Mouse (Mus musculus): ENCODE results near the gene Tmem170b. TPM values are rescaled to one million over a fixed set of nuclear protein-coding genes. Genes with fewer than 3 reads are reported as not detected.

The Tmem170b gene
- polyA plus RNA-seq, 1 experiment from 2014 or later, result 6.3 TPM

DNA sequence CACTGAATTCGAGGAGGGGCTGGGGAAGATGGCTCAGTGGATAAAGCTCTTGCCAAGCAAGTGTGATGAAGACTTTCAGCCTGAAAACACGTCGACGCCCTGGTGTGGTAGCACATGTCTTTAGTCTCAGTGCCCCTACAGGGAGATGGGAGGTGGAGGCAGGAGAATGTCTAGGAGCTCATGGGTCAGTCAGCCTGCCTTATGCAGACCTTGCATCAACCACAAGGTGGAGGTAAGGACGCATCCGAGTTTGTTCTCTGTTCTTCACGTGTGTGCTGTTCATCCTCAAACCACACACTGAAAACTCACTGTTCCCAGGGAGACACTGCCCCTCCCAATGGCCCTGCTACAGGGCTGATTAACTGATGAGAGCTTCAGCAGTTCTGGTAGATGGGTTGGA, 45.0 kb downstream of the Tmem170b start:
- no peak for ATAC-seq (ENCODE audit: low read depth)

DNA sequence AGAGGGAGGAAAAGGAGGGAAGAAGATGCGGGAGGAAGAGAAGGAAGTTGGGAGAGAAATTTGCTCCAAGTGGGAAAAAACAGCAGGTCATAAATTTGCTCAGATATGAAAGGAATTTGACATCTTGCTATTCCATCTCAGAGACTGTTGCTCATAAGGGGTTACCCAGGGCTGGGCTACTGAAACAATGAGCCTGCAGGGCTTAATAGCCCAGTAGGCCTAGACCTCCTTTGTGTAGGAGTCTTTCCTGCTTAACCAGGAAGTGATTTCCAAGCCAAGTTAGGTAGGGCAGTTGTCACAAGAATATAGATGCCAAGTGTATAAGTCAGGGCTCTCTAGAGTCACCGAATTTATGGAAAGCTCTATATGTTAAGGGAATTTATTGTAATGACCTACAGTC, 48.1 kb downstream of the Tmem170b start:
- no peak for ATAC-seq (ENCODE audit: low read depth)
- Histone ChIP-seq H3K9me3 (replicated peaks; ENCODE audit: control insufficient read depth, low read length) (no peaks in the 10 kb centered on the region), H3K9ac (ENCODE audit: low read depth, low read length) (no peak overlapping the region), H3K4me3 (ENCODE audit: low read depth, low read length) (no peak overlapping the region), H3K4me2 (ENCODE audit: low read depth, low read length) (no peak overlapping the region), H3K27ac (ENCODE audit: low read length) (no peak overlapping the region), H3K4me1 (ENCODE audit: control insufficient read depth, low read depth, low read length) (no peaks in the 10 kb centered on the region), H3K27me3 (ENCODE audit: control insufficient read depth, insufficient read depth, low read depth, low read length) (no peaks in the 10 kb centered on the region), H3K36me3 (ENCODE audit: control insufficient read depth, insufficient read depth) (no peaks in the 10 kb centered on the region)
- WGBS (ENCODE audit: insufficient replicate concordance), result 58% methylated on average over 2 of the region's 2 CpGs

More for the DNA sequence above, 45.0 kb downstream of the Tmem170b start:
- 57% methylated on average over 7 of the region's 7 CpGs for WGBS (ENCODE audit: insufficient replicate concordance)
- H3K27ac ChIP-seq (ENCODE audit: low read length), result no peak overlapping the region
- no peaks in the 10 kb centered on the region for H3K27me3 ChIP-seq (ENCODE audit: control insufficient read depth, insufficient read depth, low read depth, low read length)
- no peak overlapping the region for H3K4me2 ChIP-seq (ENCODE audit: low read depth, low read length)
- no peaks in the 10 kb centered on the region for H3K36me3 ChIP-seq (ENCODE audit: control insufficient read depth, insufficient read depth)
- no peak overlapping the region for H3K9ac ChIP-seq (ENCODE audit: low read depth, low read length)
- H3K4me3 ChIP-seq (ENCODE audit: low read depth, low read length), result no peak overlapping the region
- no peaks in the 10 kb centered on the region for H3K9me3 ChIP-seq (replicated peaks; ENCODE audit: control insufficient read depth, low read length)
- no peaks in the 10 kb centered on the region for H3K4me1 ChIP-seq (ENCODE audit: control insufficient read depth, low read depth, low read length)

GRCm38 (mm10) chr13:41655576-41656090, 49.9 kb downstream of the Tmem170b start:
- H3K4me3 ChIP-seq (ENCODE audit: low read depth, low read length), result no peak overlapping the region
- no peak for ATAC-seq (ENCODE audit: low read depth)
- no peaks in the 10 kb centered on the region for H3K36me3 ChIP-seq (ENCODE audit: control insufficient read depth, insufficient read depth)
- H3K27me3 ChIP-seq (ENCODE audit: control insufficient read depth, insufficient read depth, low read depth, low read length), result no peaks in the 10 kb centered on the region
- no peaks in the 10 kb centered on the region for H3K9me3 ChIP-seq (replicated peaks; ENCODE audit: control insufficient read depth, low read length)
- H3K9ac ChIP-seq (ENCODE audit: low read depth, low read length), result no peak overlapping the region
- H3K27ac ChIP-seq (ENCODE audit: low read length), result no peak overlapping the region
- H3K4me1 ChIP-seq (ENCODE audit: control insufficient read depth, low read depth, low read length), result no peaks in the 10 kb centered on the region
- H3K4me2 ChIP-seq (ENCODE audit: low read depth, low read length), result no peak overlapping the region
- WGBS (ENCODE audit: insufficient replicate concordance), result 53% methylated on average over 10 of the region's 10 CpGs

GRCm38 (mm10) chr13:41660052-41660793, 54.5 kb downstream of the Tmem170b start:
- Histone ChIP-seq H3K36me3 (ENCODE audit: control insufficient read depth, insufficient read depth) (no peaks in the 10 kb centered on the region), H3K27me3 (ENCODE audit: control insufficient read depth, insufficient read depth, low read depth, low read length) (no peaks in the 10 kb centered on the region), H3K27ac (ENCODE audit: low read length) (no peak overlapping the region), H3K4me1 (ENCODE audit: control insufficient read depth, low read depth, low read length) (no peaks in the 10 kb centered on the region), H3K4me3 (ENCODE audit: low read depth, low read length) (no peak overlapping the region), H3K9me3 (replicated peaks; ENCODE audit: control insufficient read depth, low read length) (no peaks in the 10 kb centered on the region), H3K9ac (ENCODE audit: low read depth, low read length) (no peak overlapping the region), H3K4me2 (ENCODE audit: low read depth, low read length) (no peak overlapping the region)
- WGBS (ENCODE audit: insufficient replicate concordance), result 50% methylated on average over 11 of the region's 11 CpGs
- no peak for ATAC-seq (ENCODE audit: low read depth)

DNA sequence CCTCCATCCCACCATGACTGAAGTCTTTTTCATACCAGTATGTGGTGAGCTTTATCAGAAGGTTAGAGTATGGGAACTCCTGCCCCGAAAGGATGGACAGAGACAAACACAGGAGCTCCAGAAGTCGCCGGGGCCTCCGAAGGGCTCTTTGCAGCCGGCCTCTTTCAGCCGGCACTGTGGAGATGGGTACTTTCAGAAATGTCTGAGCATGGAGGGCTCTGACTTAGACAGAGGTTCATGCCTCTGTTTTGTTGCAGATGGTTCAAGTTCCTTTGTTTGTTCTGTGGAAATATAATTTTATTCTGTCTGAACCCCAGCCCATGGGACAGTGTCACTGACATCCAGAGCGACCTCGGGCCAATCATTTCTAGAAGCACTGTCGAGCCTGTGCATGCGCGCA, 55.4 kb downstream of the Tmem170b start:
- H3K4me3 ChIP-seq (ENCODE audit: low read depth, low read length), result no peak overlapping the region
- ATAC-seq (ENCODE audit: low read depth), result no peak
- WGBS (ENCODE audit: insufficient replicate concordance), result 71% methylated on average over 11 of the region's 11 CpGs
- no peaks in the 10 kb centered on the region for H3K27me3 ChIP-seq (ENCODE audit: control insufficient read depth, insufficient read depth, low read depth, low read length)
- H3K27ac ChIP-seq (ENCODE audit: low read length), result no peak overlapping the region
- no peak overlapping the region for H3K4me2 ChIP-seq (ENCODE audit: low read depth, low read length)
- H3K36me3 ChIP-seq (ENCODE audit: control insufficient read depth, insufficient read depth), result no peaks in the 10 kb centered on the region
- H3K4me1 ChIP-seq (ENCODE audit: control insufficient read depth, low read depth, low read length), result no peaks in the 10 kb centered on the region
- no peaks in the 10 kb centered on the region for H3K9me3 ChIP-seq (replicated peaks; ENCODE audit: control insufficient read depth, low read length)
- no peak overlapping the region for H3K9ac ChIP-seq (ENCODE audit: low read depth, low read length)

DNA sequence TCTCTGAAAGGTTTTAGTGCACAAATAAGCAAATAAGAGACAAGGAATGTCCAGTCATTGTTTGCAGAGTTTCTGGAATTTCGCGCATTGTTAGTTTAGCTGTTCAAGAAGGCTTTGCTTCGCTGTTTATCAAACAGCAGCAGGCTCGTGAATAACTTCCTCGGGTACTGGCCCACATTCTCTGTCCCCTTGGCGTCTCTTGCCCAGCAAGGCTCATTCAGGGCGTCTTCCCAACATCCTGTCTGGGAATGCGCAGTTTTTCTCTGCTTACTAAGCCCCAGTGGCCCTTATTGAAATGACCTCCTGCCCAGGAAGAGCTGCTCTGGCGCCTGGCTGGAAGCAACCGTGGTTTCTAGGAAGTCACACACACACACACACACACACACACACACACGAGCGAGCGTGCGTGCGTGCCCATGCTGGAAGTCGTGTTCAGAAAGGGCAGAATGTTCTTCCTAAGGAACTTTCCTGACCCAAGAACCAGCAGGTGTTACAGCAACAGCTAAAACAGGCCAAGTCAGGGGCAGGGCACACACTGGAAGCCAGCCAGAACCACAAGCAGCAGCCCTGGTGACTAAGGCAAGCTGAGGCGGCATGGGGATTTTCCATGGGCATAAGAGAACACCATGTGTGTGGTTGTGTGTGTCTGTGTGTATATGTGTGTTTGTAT, 56.8 kb downstream of the Tmem170b start:
- Histone ChIP-seq H3K4me3 (ENCODE audit: low read depth, low read length) (no peak overlapping the region), H3K27ac (ENCODE audit: low read length) (peak overlapping the region; percentile 30; the same call in 1 of the 2 replicates), H3K27me3 (ENCODE audit: control insufficient read depth, insufficient read depth, low read depth, low read length) (no peaks in the 10 kb centered on the region), H3K36me3 (ENCODE audit: control insufficient read depth, insufficient read depth) (no peaks in the 10 kb centered on the region), H3K9ac (ENCODE audit: low read depth, low read length) (no peak overlapping the region), H3K4me2 (ENCODE audit: low read depth, low read length) (no peak overlapping the region), H3K9me3 (replicated peaks; ENCODE audit: control insufficient read depth, low read length) (no peaks in the 10 kb centered on the region), H3K4me1 (ENCODE audit: control insufficient read depth, low read depth, low read length) (no peaks in the 10 kb centered on the region)
- whole genome bisulfite sequencing (ENCODE audit: insufficient replicate concordance), result 25% methylated on average over 17 of the region's 17 CpGs
- peak; percentile 41 for ATAC-seq (ENCODE audit: low read depth)

GRCm38 (mm10) chr13:41663501-41664195, 57.9 kb downstream of the Tmem170b start:
- WGBS (ENCODE audit: insufficient replicate concordance), result 70% methylated on average over 14 of the region's 14 CpGs
- H3K4me2 ChIP-seq (ENCODE audit: low read depth, low read length), result no peak overlapping the region

DNA sequence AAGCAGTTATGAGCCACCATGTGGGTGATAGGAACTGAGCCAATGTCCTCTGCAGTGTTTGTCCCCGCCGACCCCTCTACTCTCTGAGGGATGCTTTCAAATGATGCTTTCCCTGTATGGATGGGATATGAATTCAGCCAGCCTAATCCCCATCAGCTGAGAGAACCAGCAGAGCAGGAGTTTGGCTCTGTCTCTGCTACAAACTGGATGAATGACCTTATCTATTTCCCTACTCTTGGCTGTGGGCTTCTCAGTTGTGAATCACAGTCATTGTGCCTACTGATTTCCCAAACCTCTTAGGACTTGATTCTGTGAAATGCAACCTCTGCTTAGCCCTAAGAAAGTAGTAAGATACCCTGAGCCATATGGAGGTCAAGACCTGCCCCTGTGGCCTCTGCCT, 64.2 kb downstream of the Tmem170b start:
- WGBS (ENCODE audit: insufficient replicate concordance), result 84% methylated on average over 2 of the region's 2 CpGs
- ATAC-seq (ENCODE audit: low read depth), result no peak
- Histone ChIP-seq H3K4me3 (ENCODE audit: low read depth, low read length) (no peak overlapping the region), H3K9me3 (replicated peaks; ENCODE audit: control insufficient read depth, low read length) (no peaks in the 10 kb centered on the region), H3K27me3 (ENCODE audit: control insufficient read depth, insufficient read depth, low read depth, low read length) (no peaks in the 10 kb centered on the region), H3K4me2 (ENCODE audit: low read depth, low read length) (no peak overlapping the region), H3K9ac (ENCODE audit: low read depth, low read length) (no peak overlapping the region), H3K27ac (ENCODE audit: low read length) (no peak overlapping the region), H3K36me3 (ENCODE audit: control insufficient read depth, insufficient read depth) (no peaks in the 10 kb centered on the region), H3K4me1 (ENCODE audit: control insufficient read depth, low read depth, low read length) (no peaks in the 10 kb centered on the region)

More at GRCm38 (mm10) chr13:41663501-41664195, 57.9 kb downstream of the Tmem170b start:
- Histone ChIP-seq H3K4me1 (ENCODE audit: control insufficient read depth, low read depth, low read length) (no peaks in the 10 kb centered on the region), H3K9ac (ENCODE audit: low read depth, low read length) (no peak overlapping the region), H3K27ac (ENCODE audit: low read length) (no peak overlapping the region), H3K27me3 (ENCODE audit: control insufficient read depth, insufficient read depth, low read depth, low read length) (no peaks in the 10 kb centered on the region), H3K36me3 (ENCODE audit: control insufficient read depth, insufficient read depth) (no peaks in the 10 kb centered on the region), H3K9me3 (replicated peaks; ENCODE audit: control insufficient read depth, low read length) (no peaks in the 10 kb centered on the region), H3K4me3 (ENCODE audit: low read depth, low read length) (no peak overlapping the region)
- ATAC-seq (ENCODE audit: low read depth), result no peak

Data from liver, embryonic 16.5 days (tissue).